Mouse (Mus musculus) intestine, postnatal 0 days (tissue): ENCODE results near the gene Kcnh1. TPM values are rescaled to one million over a fixed set of nuclear protein-coding genes. Genes with fewer than 3 reads are reported as not detected.

ENCODE experiments used
- ATAC-seq: fragments of 200-750 bp; cut with Nextera tagmentation; 2 replicates; pipeline ENCODE4 v1.8.0; 2017; ENCODE audit warnings: mild to moderate bottlenecking, moderate TSS enrichment, moderate library complexity
- H3K27ac ChIP-seq: fragments of 300-500 bp; sonication (generic); 2 replicates; pipeline ENCODE4 v1.5.1; 2014; ENCODE audit warnings: mild to moderate bottlenecking, low read depth, low read length, moderate library complexity
- H3K27me3 ChIP-seq: fragments of 300-500 bp; sonication (generic); replicated peaks from 2 replicates; pipeline ENCODE4 v1.6.1; 2014; ENCODE audit warnings: low read length, mixed read lengths; ENCODE audit not compliant: control insufficient read depth, insufficient read depth
- H3K36me3 ChIP-seq: fragments of 300-500 bp; sonication (generic); 2 replicates; pipeline ENCODE4 v1.6.1; 2014; ENCODE audit warnings: mild to moderate bottlenecking, moderate library complexity; ENCODE audit not compliant: control insufficient read depth, insufficient read depth
- H3K4me1 ChIP-seq: fragments of 300-500 bp; sonication (generic); replicated peaks from 2 replicates; pipeline ENCODE4 v1.6.1; 2014; ENCODE audit warnings: antibody characterized with exemption, low read length, mixed read lengths; ENCODE audit not compliant: control insufficient read depth, insufficient read depth
- H3K4me2 ChIP-seq: fragments of 300-500 bp; sonication (generic); replicated peaks from 2 replicates; pipeline ENCODE4 v1.6.1; 2014; ENCODE audit warnings: low read depth, mild to moderate bottlenecking, moderate library complexity
- H3K4me3 ChIP-seq: fragments of 300-500 bp; sonication (generic); 2 replicates; pipeline ENCODE4 v1.5.1; 2014; ENCODE audit warnings: low read depth, low read length
- H3K9ac ChIP-seq: fragments of 300-500 bp; sonication (generic); 2 replicates; pipeline ENCODE4 v1.6.1; 2014; ENCODE audit warnings: mild to moderate bottlenecking, low read depth, low read length
- H3K9me3 ChIP-seq: fragments of 300-500 bp; sonication (generic); 2 replicates; pipeline ENCODE4 v1.6.1; 2016; ENCODE audit warnings: mixed run types; ENCODE audit not compliant: control insufficient read depth
- CTCF ChIP-seq: sonication (generic); IDR thresholded peaks from 2 replicates; pipeline ENCODE4 v1.5.1; 2016; ENCODE audit warnings: low read depth, mild to moderate bottlenecking, control low read depth, antibody characterized with exemption, moderate library complexity
- WGBS: fragments of 180-500 bp; shearing (Covaris S2); extraction: QIAGEN DNeasy Blood & Tissue Kit; methylation state at CpG from one replicate; pipeline ENCODE4 v1.1.7; 2014; 5-methylcytosine and 5-hydroxymethylcytosine counted together
- polyA plus RNA-seq: library from polyadenylated mRNA; unstranded; fragments of >200 nt; fragmentation: Nextera tagmentation; extraction: Ambion mirVana; gene quantifications from 2 replicates; pipeline ENCODE4 v1.2.1, GENCODE M21; 2015

Gene Kcnh1
- polyA plus RNA-seq, 1 experiment from 2014 or later = 0.69 TPM

DNA sequence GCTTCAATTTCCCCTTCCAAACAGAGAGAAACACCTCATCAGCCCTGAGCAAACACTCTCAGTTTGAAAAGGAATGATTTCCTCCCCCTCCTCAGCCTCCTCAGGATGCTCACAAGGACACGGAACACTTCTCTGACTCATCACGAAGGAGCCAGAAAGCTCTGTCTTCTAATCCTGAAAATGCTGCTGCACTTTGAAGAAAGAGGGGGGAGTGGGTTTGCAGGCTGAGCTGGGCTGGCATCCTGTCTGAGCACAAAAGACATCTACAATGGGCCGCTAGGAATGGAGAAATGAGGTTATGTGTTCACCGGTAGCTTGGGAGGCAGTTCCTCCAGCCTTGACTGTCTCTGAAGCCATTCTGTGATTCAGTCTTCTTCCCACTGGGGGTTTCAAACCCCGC lies 177.8 kb downstream of the Kcnh1 start:
- H3K4me1 ChIP-seq = no peaks in the 10 kb centered on the region
- H3K36me3 ChIP-seq = no peaks in the 10 kb centered on the region
- TF ChIP-seq CTCF = no peak
- no peak overlapping the region for H3K27ac ChIP-seq
- H3K4me3 ChIP-seq = no peak overlapping the region
- no peak overlapping the region for H3K4me2 ChIP-seq
- H3K27me3 ChIP-seq = no peaks in the 10 kb centered on the region
- H3K9ac ChIP-seq = no peak overlapping the region
- WGBS = 65% methylated on average over 5 of the region's 5 CpGs
- no peak for ATAC-seq
- peaks cover 4% of the 10 kb centered on the region for H3K9me3 ChIP-seq

DNA sequence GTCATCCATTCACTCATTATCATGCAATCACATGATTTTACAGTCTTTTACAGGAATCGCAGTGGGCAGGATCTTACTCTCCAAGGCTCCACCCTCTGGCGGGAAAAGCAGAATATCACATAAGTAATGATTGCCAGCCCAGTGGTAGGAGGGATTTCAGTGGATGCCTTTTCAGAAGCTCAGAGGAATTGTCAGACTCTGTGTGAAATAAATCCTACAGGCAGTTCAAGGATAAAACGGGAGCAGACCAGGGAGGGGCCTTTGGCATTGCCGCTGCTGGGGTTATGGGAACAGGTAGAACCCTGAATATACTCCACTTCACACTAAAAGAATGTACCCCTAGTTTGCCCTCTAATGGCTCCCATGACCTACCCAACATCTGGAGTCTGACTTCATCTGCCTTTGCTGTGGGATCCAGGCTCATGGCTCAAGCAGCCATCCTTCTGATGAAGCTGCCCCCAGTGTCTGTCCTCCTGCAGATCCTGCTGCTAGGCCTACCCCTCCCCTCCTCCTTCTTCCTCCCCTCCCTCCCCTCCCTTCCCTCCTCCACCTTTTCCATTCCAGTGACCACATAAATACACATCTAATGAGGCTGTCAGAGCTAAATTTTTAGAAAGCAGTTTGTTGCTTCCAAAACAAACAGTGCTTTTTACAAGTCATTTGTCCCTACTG lies 181.5 kb downstream of the Kcnh1 start:
- WGBS = 75% methylated on average over 4 of the region's 4 CpGs
- ATAC-seq = no peak
- H3K4me2 ChIP-seq = no peak overlapping the region
- H3K9ac ChIP-seq = no peak overlapping the region
- H3K4me3 ChIP-seq = no peak overlapping the region
- peaks cover 4% of the 10 kb centered on the region for H3K9me3 ChIP-seq
- no peaks in the 10 kb centered on the region for H3K4me1 ChIP-seq
- TF ChIP-seq CTCF = no peak
- no peaks in the 10 kb centered on the region for H3K36me3 ChIP-seq
- H3K27ac ChIP-seq = no peak overlapping the region
- H3K27me3 ChIP-seq = no peaks in the 10 kb centered on the region

DNA sequence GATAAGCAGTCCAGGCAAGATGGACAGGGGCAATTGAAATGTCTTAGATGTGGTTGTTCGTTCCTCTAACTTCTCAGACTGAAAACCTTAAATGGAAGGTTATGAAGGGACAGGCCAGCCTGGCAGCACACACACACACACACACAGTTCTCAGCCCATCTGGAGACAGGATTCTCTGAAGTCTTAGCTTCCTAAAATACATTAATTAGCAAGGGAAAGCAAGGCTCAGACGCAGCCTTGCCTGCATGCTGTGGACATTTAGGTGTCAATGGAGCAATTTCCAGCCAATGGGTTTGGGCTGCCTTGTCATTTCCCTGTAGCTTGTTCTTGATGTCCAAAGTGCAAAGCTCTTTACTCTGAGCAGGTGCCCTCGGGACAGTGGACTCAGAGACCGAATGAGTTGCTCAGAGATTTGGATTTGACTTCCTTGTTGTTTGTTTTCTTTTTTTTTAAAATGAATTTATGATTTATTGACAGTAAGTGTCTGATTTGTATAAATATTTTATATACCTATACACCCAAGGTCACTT lies 188.0 kb downstream of the Kcnh1 start:
- ATAC-seq = peak; percentile 84
- H3K4me1 ChIP-seq = no peaks in the 10 kb centered on the region
- H3K36me3 ChIP-seq = no peaks in the 10 kb centered on the region
- H3K4me2 ChIP-seq = no peak overlapping the region
- H3K9me3 ChIP-seq = no peaks in the 10 kb centered on the region
- 44% methylated on average over 4 of the region's 4 CpGs for WGBS
- H3K4me3 ChIP-seq = no peak overlapping the region
- H3K9ac ChIP-seq = no peak overlapping the region
- H3K27ac ChIP-seq = no peak overlapping the region
- TF ChIP-seq CTCF = no peak
- no peaks in the 10 kb centered on the region for H3K27me3 ChIP-seq

DNA sequence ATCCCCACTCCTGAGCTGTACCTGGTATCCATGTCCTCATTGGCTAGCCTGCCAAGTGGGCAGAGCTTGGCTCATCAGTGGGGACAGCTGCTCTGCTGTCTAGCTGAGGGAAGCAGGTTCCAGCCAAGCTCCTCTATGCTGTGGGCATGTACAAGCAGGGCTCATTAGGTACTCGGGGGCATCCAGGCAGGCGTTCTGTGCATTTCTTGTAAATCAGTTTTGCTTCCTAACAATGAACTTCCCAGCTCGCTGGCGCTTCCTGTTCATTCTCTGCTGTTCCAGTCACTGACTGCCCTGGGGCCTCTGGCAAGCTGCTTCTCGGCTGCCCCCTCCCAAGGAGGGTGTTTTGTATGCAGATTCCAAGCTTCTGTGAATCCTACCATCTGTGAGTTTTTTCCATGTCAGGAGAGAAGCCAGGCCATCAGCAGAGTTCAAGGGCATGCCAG lies 190.0 kb downstream of the Kcnh1 start:
- Histone ChIP-seq H3K4me2 (no peak overlapping the region), H3K9ac (no peak overlapping the region), H3K36me3 (no peaks in the 10 kb centered on the region), H3K4me3 (no peak overlapping the region), H3K4me1 (no peaks in the 10 kb centered on the region), H3K27ac (no peak overlapping the region), H3K9me3 (no peaks in the 10 kb centered on the region), H3K27me3 (no peaks in the 10 kb centered on the region)
- TF ChIP-seq CTCF = no peak
- 69% methylated on average over 5 of the region's 5 CpGs for WGBS
- ATAC-seq = no peak

DNA sequence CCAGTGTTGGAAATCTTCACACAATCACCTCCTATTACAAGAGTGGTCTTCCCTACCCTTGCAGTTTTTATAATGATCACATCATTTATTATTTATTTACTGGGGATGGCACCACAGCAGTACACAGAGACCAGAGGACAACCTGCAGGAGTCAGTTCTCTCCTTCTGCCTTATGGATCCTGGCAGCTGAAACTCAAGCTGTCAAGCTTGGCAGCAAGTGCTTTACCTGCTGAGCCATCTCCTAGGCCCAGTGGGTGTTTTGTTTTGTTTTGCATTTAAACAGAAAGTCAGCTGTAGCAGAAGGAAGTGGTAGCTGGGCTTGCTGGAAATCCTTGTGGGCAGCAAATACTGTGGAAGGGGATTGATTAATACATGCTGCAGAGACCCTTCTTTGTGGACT lies 197.1 kb downstream of the Kcnh1 start:
- H3K9me3 ChIP-seq = no peaks in the 10 kb centered on the region
- no peak for ATAC-seq
- no peak overlapping the region for H3K27ac ChIP-seq
- H3K4me1 ChIP-seq = no peaks in the 10 kb centered on the region
- no peaks in the 10 kb centered on the region for H3K27me3 ChIP-seq
- H3K36me3 ChIP-seq = no peaks in the 10 kb centered on the region
- no peak overlapping the region for H3K4me2 ChIP-seq
- no peak overlapping the region for H3K9ac ChIP-seq
- TF ChIP-seq CTCF = no peak
- no peak overlapping the region for H3K4me3 ChIP-seq

DNA sequence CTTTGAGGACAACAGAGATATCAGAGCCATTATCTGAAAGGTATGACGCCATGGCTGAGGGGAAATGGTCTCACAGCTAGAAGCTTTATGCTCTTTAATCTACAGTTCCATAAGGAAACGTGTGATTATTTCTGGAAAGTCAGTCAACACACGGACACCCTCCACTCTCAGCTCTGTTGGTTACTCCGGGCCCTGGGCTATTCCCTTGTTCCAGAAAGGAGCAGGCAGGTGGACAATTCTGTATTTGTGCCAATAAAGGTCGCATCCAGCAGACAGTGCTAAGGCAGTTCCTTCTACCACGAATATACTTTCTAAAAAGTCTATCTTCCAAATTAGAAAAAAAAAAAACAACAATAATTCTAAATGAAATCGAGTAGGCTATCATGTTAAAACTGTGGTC lies 200.5 kb downstream of the Kcnh1 start:
- Histone ChIP-seq H3K36me3 (no peaks in the 10 kb centered on the region), H3K9ac (no peak overlapping the region), H3K4me3 (no peak overlapping the region), H3K27ac (no peak overlapping the region), H3K9me3 (no peaks in the 10 kb centered on the region), H3K27me3 (no peaks in the 10 kb centered on the region), H3K4me1 (no peaks in the 10 kb centered on the region), H3K4me2 (no peak overlapping the region)
- 61% methylated on average over 7 of the region's 7 CpGs for WGBS
- no peak for ATAC-seq
- no peak for TF ChIP-seq CTCF
